ENCODE assay signal across 16 mouse cellular contexts in genomic region chr11:77840523-77841245, GRCm38 (mm10). TPM values are rescaled to one million over a fixed set of nuclear protein-coding genes. Genes with fewer than 3 reads are reported as not detected.
A peak's percentile ranks its signal among the peaks of the same experiment; 100 is the strongest.
DNase-seq lines count a peak whose midpoint lies in the region; ATAC-seq lines count a peak whose summit lies in the region.
"Had no signal": no experiment of that assay in that cellular context is flagged by ENCODE, and none has a peak within 500 bp of the region (broad histone marks: within the 10 kb centered on the region; RNA-seq: fewer than 3 reads in every experiment).

No protein-coding gene starts in this region.

- no peak for ATAC-seq in forebrain, embryonic 13.5 days
- ATAC-seq in forebrain, embryonic 16.5 days = no peak
- ATAC-seq in midbrain, embryonic 12.5 days (ENCODE audit: low FRiP score, low read depth) = no peak
- no peak for ATAC-seq in midbrain, embryonic 11.5 days (ENCODE audit: low FRiP score)
- peak; percentile 55; the same call in 1 of the 2 replicates for ATAC-seq in neural tube, embryonic 15.5 days (ENCODE audit: low FRiP score)
- ATAC-seq: forebrain, embryonic 15.5 days; liver, embryonic 12.5 days had no signal

- no peak overlapping the region for H3K4me3 ChIP-seq in forebrain, embryonic 13.5 days
- H3K4me3 ChIP-seq in forebrain, embryonic 16.5 days (replicated peaks; ENCODE audit: low read length) = no peak overlapping the region
- no peak overlapping the region for H3K4me3 ChIP-seq in midbrain, embryonic 12.5 days
- no peak overlapping the region for H3K4me3 ChIP-seq in midbrain, embryonic 11.5 days (ENCODE audit: low read depth, low read length)
- no peak overlapping the region for H3K4me3 ChIP-seq in neural tube, embryonic 15.5 days (replicated peaks)
- H3K4me3 ChIP-seq: forebrain, embryonic 15.5 days; liver, embryonic 12.5 days had no signal

- no peak for DNase-seq in midbrain, embryonic 11.5 days (ENCODE audit: low spot score, missing footprints)
- peak; percentile 88 to 93 for DNase-seq in cerebellum, postnatal 10 days
- DNase-seq in right cerebral cortex, postnatal 14 days = no peak
- no peak for DNase-seq in testis, postnatal 14 days (ENCODE audit: low spot score)
- DNase-seq: gastrocnemius, postnatal 10 days; heart, postnatal 10 days; kidney, postnatal 10 days; layer of hippocampus, adult 9-11 months; thymus, postnatal 4 days had no signal

- 87% methylated on average over 16 of the region's 16 CpGs for WGBS in forebrain, embryonic 13.5 days
- 75% methylated on average over 16 of the region's 16 CpGs for WGBS in forebrain, embryonic 16.5 days
- WGBS in midbrain, embryonic 12.5 days = 88% methylated on average over 16 of the region's 16 CpGs
- 88% methylated on average over 16 of the region's 16 CpGs for WGBS in midbrain, embryonic 11.5 days
- 55% methylated on average over 16 of the region's 16 CpGs for WGBS in neural tube, embryonic 15.5 days

- no peaks in the 10 kb centered on the region for H3K27me3 ChIP-seq in forebrain, embryonic 13.5 days
- H3K27me3 ChIP-seq in forebrain, embryonic 16.5 days (replicated peaks; ENCODE audit: control insufficient read depth, insufficient read depth, low read length) = no peaks in the 10 kb centered on the region
- H3K27me3 ChIP-seq in midbrain, embryonic 12.5 days = peaks cover 11% of the 10 kb centered on the region
- no peaks in the 10 kb centered on the region for H3K27me3 ChIP-seq in midbrain, embryonic 11.5 days (ENCODE audit: control insufficient read depth, insufficient read depth, low read length)
- H3K27me3 ChIP-seq in neural tube, embryonic 15.5 days (replicated peaks) = no peaks in the 10 kb centered on the region
- H3K27me3 ChIP-seq: forebrain, embryonic 15.5 days; liver, embryonic 12.5 days had no signal

- H3K36me3 ChIP-seq in forebrain, embryonic 13.5 days (ENCODE audit: poor library complexity, severe bottlenecking) = peaks cover 83% of the 10 kb centered on the region
- H3K36me3 ChIP-seq in forebrain, embryonic 16.5 days (ENCODE audit: control insufficient read depth, insufficient read depth) = peaks cover 12% of the 10 kb centered on the region; the same call in 1 of the 2 replicates
- peaks cover 97% of the 10 kb centered on the region for H3K36me3 ChIP-seq in midbrain, embryonic 12.5 days
- H3K36me3 ChIP-seq in midbrain, embryonic 11.5 days (ENCODE audit: control insufficient read depth, insufficient read depth, low read length) = peaks cover 13% of the 10 kb centered on the region
- H3K36me3 ChIP-seq in neural tube, embryonic 15.5 days = peaks cover 56% of the 10 kb centered on the region

- no peak overlapping the region for H3K4me2 ChIP-seq in forebrain, embryonic 13.5 days
- no peak overlapping the region for H3K4me2 ChIP-seq in forebrain, embryonic 16.5 days (ENCODE audit: low read length)
- H3K4me2 ChIP-seq in midbrain, embryonic 12.5 days (replicated peaks) = no peak overlapping the region
- H3K4me2 ChIP-seq in midbrain, embryonic 11.5 days = no peak overlapping the region
- no peak overlapping the region for H3K4me2 ChIP-seq in neural tube, embryonic 15.5 days
- H3K4me2 ChIP-seq: forebrain, embryonic 15.5 days; liver, embryonic 12.5 days had no signal

- peaks cover 29% of the 10 kb centered on the region for H3K4me1 ChIP-seq in forebrain, embryonic 13.5 days
- H3K4me1 ChIP-seq in forebrain, embryonic 16.5 days (replicated peaks; ENCODE audit: control insufficient read depth, insufficient read depth, low read length) = peaks cover 3% of the 10 kb centered on the region; the same call in 1 of the 2 replicates
- peaks cover 18% of the 10 kb centered on the region; the same call in 1 of the 2 replicates for H3K4me1 ChIP-seq in midbrain, embryonic 12.5 days
- H3K4me1 ChIP-seq in midbrain, embryonic 11.5 days (ENCODE audit: control insufficient read depth, insufficient read depth, low read length) = no peaks in the 10 kb centered on the region
- peaks cover 43% of the 10 kb centered on the region for H3K4me1 ChIP-seq in neural tube, embryonic 15.5 days
- H3K4me1 ChIP-seq: liver, embryonic 12.5 days had no signal

- H3K9ac ChIP-seq in forebrain, embryonic 13.5 days = peak overlapping the region; percentile 35; the same call in 1 of the 2 replicates
- no peak overlapping the region for H3K9ac ChIP-seq in forebrain, embryonic 16.5 days (replicated peaks; ENCODE audit: low read depth, low read length)
- no peak overlapping the region for H3K9ac ChIP-seq in midbrain, embryonic 12.5 days (replicated peaks)
- no peak overlapping the region for H3K9ac ChIP-seq in midbrain, embryonic 11.5 days (ENCODE audit: low read length)
- H3K9ac ChIP-seq in neural tube, embryonic 15.5 days (replicated peaks) = no peak overlapping the region
- H3K9ac ChIP-seq: forebrain, embryonic 15.5 days; liver, embryonic 12.5 days had no signal

- peak overlapping the region; percentile 10; the same call in 1 of the 2 replicates for H3K27ac ChIP-seq in forebrain, embryonic 13.5 days
- H3K27ac ChIP-seq in forebrain, embryonic 16.5 days (ENCODE audit: low read length) = no peak overlapping the region
- 0 out of 2 replicates have a peak overlapping the region, but pooled peaks have one; percentile 3 for H3K27ac ChIP-seq in midbrain, embryonic 12.5 days (replicated peaks)
- no peak overlapping the region for H3K27ac ChIP-seq in midbrain, embryonic 11.5 days (ENCODE audit: low read depth, low read length)
- H3K27ac ChIP-seq in neural tube, embryonic 15.5 days (replicated peaks) = peak overlapping the region; percentile 81
- H3K27ac ChIP-seq: forebrain, embryonic 15.5 days; liver, embryonic 12.5 days had no signal

- no peaks in the 10 kb centered on the region for H3K9me3 ChIP-seq in forebrain, embryonic 13.5 days (replicated peaks)
- no peaks in the 10 kb centered on the region for H3K9me3 ChIP-seq in forebrain, embryonic 16.5 days (ENCODE audit: control insufficient read depth, low read length)
- no peaks in the 10 kb centered on the region for H3K9me3 ChIP-seq in midbrain, embryonic 12.5 days
- no peaks in the 10 kb centered on the region for H3K9me3 ChIP-seq in midbrain, embryonic 11.5 days (ENCODE audit: control insufficient read depth, low read length)
- H3K9me3 ChIP-seq in neural tube, embryonic 15.5 days (replicated peaks) = no peaks in the 10 kb centered on the region
- H3K9me3 ChIP-seq: forebrain, embryonic 15.5 days; liver, embryonic 12.5 days had no signal

RNA-seq across cellular contexts. Expression of gene Gm10277, which starts 53.1 kb away (rescaled TPM):
- 2.9 and 3.2 TPM in 2 replicates for polyA plus RNA-seq in forebrain, embryonic 13.5 days (2015; fragmentation: Nextera tagmentation; extraction: Ambion mirVana)
- polyA plus RNA-seq in forebrain, embryonic 16.5 days (2015; fragmentation: Nextera tagmentation; extraction: Ambion mirVana) = 0.99 and 3.3 TPM in 2 replicates
- polyA plus RNA-seq in midbrain, embryonic 12.5 days (2016; fragmentation: Nextera tagmentation; extraction: Ambion mirVana) = 2.2 and 2.8 TPM in 2 replicates
- polyA plus RNA-seq in midbrain, embryonic 11.5 days (2014; fragmentation: Nextera tagmentation; extraction: Ambion mirVana) = 0.65 and 0.79 TPM in 2 replicates
- polyA plus RNA-seq in neural tube, embryonic 15.5 days (2015; fragmentation: Nextera tagmentation; extraction: Ambion mirVana) = 1.5 and 1.8 TPM in 2 replicates
- polyA plus RNA-seq: brain, embryonic 14.5 days had no signal

RNA-seq across cellular contexts. Expression of gene Pipox, which starts 53.2 kb away (rescaled TPM):
- polyA plus RNA-seq in forebrain, embryonic 13.5 days (2015; fragmentation: Nextera tagmentation; extraction: Ambion mirVana) = 12.7 and 15.1 TPM in 2 replicates
- 8.6 and 12.6 TPM in 2 replicates for polyA plus RNA-seq in forebrain, embryonic 16.5 days (2015; fragmentation: Nextera tagmentation; extraction: Ambion mirVana)
- polyA plus RNA-seq in midbrain, embryonic 12.5 days (2016; fragmentation: Nextera tagmentation; extraction: Ambion mirVana) = 12.0 and 14.4 TPM in 2 replicates
- polyA plus RNA-seq in midbrain, embryonic 11.5 days (2014; fragmentation: Nextera tagmentation; extraction: Ambion mirVana) = 12.1 and 12.6 TPM in 2 replicates
- polyA plus RNA-seq in neural tube, embryonic 15.5 days (2015; fragmentation: Nextera tagmentation; extraction: Ambion mirVana) = 5.4 and 5.5 TPM in 2 replicates

Comparison
In these comparisons a context has a peak if more than half of its experiments do, and no peak if none do; other contexts are left out.
1. H3K27ac ChIP-seq: peak in forebrain, embryonic 13.5 days (single experiment), midbrain, embryonic 12.5 days (single experiment) and neural tube, embryonic 15.5 days (single experiment); none in forebrain, embryonic 16.5 days (single experiment) and midbrain, embryonic 11.5 days (single experiment).
2. DNase-seq: peak in cerebellum, postnatal 10 days (2 of 2); none in midbrain, embryonic 11.5 days (single experiment), right cerebral cortex, postnatal 14 days (single experiment) and testis, postnatal 14 days (single experiment).